Mouse (Mus musculus) hindbrain, embryonic 11.5 days (tissue): ENCODE measurements at regions not wholly inside any gene's neighbourhood (a gene's known extent, or its start where the extent isn't known, plus 50 kb on each side); places are given as distances from the start of the nearest gene placed in this dataset.
"Not testable (repeated sequence)": the region's sequence is repeated elsewhere in the genome, so short reads cannot be mapped to it uniquely, and the experiment has no call there.

Source experiments
- ATAC-seq: fragments of 200-750 bp; cut with Nextera tagmentation; 2 replicates; pipeline ENCODE4 v1.8.0; 2017; ENCODE audit warnings: mild to moderate bottlenecking, moderate TSS enrichment, moderate library complexity; ENCODE audit not compliant: low FRiP score
- DNase-seq: peaks from one replicate; pipeline ENCODE4 v3.0.0-alpha.2; 2015; ENCODE audit warnings: low spot score
- H3K27ac ChIP-seq: fragments of 300-500 bp; sonication (generic); 2 replicates; pipeline ENCODE4 v1.5.1; 2014; ENCODE audit warnings: mild to moderate bottlenecking, low read depth, low read length
- H3K27me3 ChIP-seq: fragments of 300-500 bp; sonication (generic); 2 replicates; pipeline ENCODE4 v1.6.1; 2014; ENCODE audit warnings: mild to moderate bottlenecking, low read length, moderate library complexity, mixed read lengths; ENCODE audit not compliant: control insufficient read depth, insufficient read depth
- H3K36me3 ChIP-seq: fragments of 300-500 bp; sonication (generic); 2 replicates; pipeline ENCODE4 v1.6.1; 2014; ENCODE audit warnings: mild to moderate bottlenecking, low read length, moderate library complexity, mixed read lengths; ENCODE audit not compliant: control insufficient read depth, insufficient read depth
- H3K4me1 ChIP-seq: fragments of 300-500 bp; sonication (generic); replicated peaks from 2 replicates; pipeline ENCODE4 v1.6.1; 2014; ENCODE audit warnings: low read length, mixed read lengths; ENCODE audit not compliant: control insufficient read depth, insufficient read depth
- H3K4me2 ChIP-seq: fragments of 300-500 bp; sonication (generic); replicated peaks from 2 replicates; pipeline ENCODE4 v1.6.1; 2014; ENCODE audit warnings: mild to moderate bottlenecking, low read depth, low read length
- H3K4me3 ChIP-seq: fragments of 300-500 bp; sonication (generic); 2 replicates; pipeline ENCODE4 v1.5.1; 2014; ENCODE audit warnings: low read depth, low read length
- H3K9ac ChIP-seq: fragments of 300-500 bp; sonication (generic); 2 replicates; pipeline ENCODE4 v1.6.1; 2014; ENCODE audit warnings: low read depth, low read length
- H3K9me3 ChIP-seq: fragments of 300-500 bp; sonication (generic); 2 replicates; pipeline ENCODE4 v1.6.1; 2016; ENCODE audit warnings: low read length; ENCODE audit not compliant: control insufficient read depth
- WGBS: fragments of 180-500 bp; shearing (Covaris S2); extraction: QIAGEN DNeasy Blood & Tissue Kit; methylation state at CpG from one replicate; pipeline ENCODE4 v1.1.7; 2014; 5-methylcytosine and 5-hydroxymethylcytosine counted together

DNA sequence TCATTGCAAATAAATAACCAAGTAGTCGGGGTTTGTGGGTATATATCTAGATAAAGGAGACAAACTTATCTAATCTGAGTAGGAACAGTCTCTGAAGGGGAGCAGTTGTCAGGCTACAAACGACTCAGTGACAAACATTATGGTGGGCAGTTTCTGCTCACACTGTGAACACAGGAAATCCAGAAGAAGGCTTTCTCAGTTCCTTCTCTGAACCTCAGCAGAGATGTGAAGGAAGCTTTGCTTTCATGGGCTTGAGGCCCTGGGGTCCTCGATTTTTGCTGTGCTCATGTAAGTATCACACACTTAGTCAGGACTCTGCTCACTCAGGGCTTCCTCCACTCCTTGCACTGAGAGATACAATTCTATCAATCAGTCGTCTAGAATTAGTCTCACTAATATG is 994.7 kb upstream of the Foxg1 start:
- ATAC-seq, result no peak

GRCm38 (mm10) chr12:48388192-48388812 is 994.2 kb upstream of the Foxg1 start:
- 85% methylated on average over 5 of the region's 5 CpGs for WGBS
- Histone ChIP-seq H3K4me1 (no peaks in the 10 kb centered on the region), H3K36me3 (no peaks in the 10 kb centered on the region), H3K4me3 (no peak overlapping the region), H3K4me2 (no peak overlapping the region), H3K9me3 (no peaks in the 10 kb centered on the region), H3K9ac (no peak overlapping the region), H3K27me3 (no peaks in the 10 kb centered on the region), H3K27ac (no peak overlapping the region)
- ATAC-seq (no peak), DNase-seq (no peak)

More for the DNA sequence above, 994.7 kb upstream of the Foxg1 start:
- WGBS, result 78% methylated on average over 4 of the region's 4 CpGs
- DNase-seq, result no peak
- Histone ChIP-seq H3K36me3 (no peaks in the 10 kb centered on the region), H3K4me2 (no peak overlapping the region), H3K4me1 (no peaks in the 10 kb centered on the region), H3K27me3 (no peaks in the 10 kb centered on the region), H3K27ac (no peak overlapping the region), H3K4me3 (no peak overlapping the region), H3K9ac (no peak overlapping the region), H3K9me3 (no peaks in the 10 kb centered on the region)

- WGBS, result 61% methylated on average over 4 of the region's 4 CpGs
- DNase-seq, result peak; percentile 3
These were observed 991.5 kb upstream of the Foxg1 start for GRCm38 (mm10) chr12:48391008-48391407.

GRCm38 (mm10) chr12:48439333-48440046 is 943.0 kb upstream of the Foxg1 start:
- Histone ChIP-seq H3K27ac (no peak overlapping the region), H3K9ac (no peak overlapping the region), H3K36me3 (no peaks in the 10 kb centered on the region), H3K4me1 (no peaks in the 10 kb centered on the region), H3K27me3 (no peaks in the 10 kb centered on the region), H3K4me2 (no peak overlapping the region), H3K4me3 (no peak overlapping the region), H3K9me3 (no peaks in the 10 kb centered on the region)
- no peak for ATAC-seq
- 89% methylated on average over 4 of the region's 4 CpGs for WGBS
- DNase-seq, result no peak

More at GRCm38 (mm10) chr12:48391008-48391407, 991.5 kb upstream of the Foxg1 start:
- no peak overlapping the region for H3K4me2 ChIP-seq
- no peaks in the 10 kb centered on the region for H3K36me3 ChIP-seq
- H3K27me3 ChIP-seq, result no peaks in the 10 kb centered on the region
- ATAC-seq, result no peak
- no peaks in the 10 kb centered on the region for H3K9me3 ChIP-seq
- H3K4me1 ChIP-seq, result no peaks in the 10 kb centered on the region
- no peak overlapping the region for H3K27ac ChIP-seq
- no peak overlapping the region for H3K9ac ChIP-seq
- no peak overlapping the region for H3K4me3 ChIP-seq

- H3K9me3 ChIP-seq, H3K4me3 ChIP-seq, H3K4me2 ChIP-seq, H3K9ac ChIP-seq, H3K27ac ChIP-seq, H3K27me3 ChIP-seq, H3K36me3 ChIP-seq, ATAC-seq, DNase-seq, H3K4me1 ChIP-seq: not testable (repeated sequence)
- 80% methylated on average over 3 of the region's 3 CpGs for WGBS
These were observed 933.7 kb upstream of the Foxg1 start for GRCm38 (mm10) chr12:48448719-48449118.

DNA sequence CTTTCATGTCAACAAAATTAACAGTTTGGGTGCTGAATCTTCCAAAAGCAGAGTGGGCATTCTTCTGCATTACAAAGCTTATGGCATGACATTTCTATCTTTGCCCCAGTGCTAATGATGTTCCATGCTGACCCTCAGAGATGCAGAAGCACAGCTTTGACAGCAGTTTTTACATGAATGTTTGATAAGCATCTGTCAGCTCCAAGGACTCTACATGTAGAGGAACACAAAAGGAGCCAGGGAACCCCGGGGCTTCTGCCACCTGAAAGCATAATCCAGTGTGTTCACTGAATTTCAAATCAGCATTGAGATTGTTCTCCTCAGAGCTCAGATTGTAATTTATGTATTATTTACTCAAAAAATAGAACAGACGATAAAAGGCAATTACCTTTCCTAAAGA is 920.1 kb upstream of the Foxg1 start:
- H3K9me3 ChIP-seq, result no peaks in the 10 kb centered on the region
- no peak overlapping the region for H3K27ac ChIP-seq
- WGBS, result 69% methylated on average over 2 of the region's 2 CpGs
- no peak overlapping the region for H3K4me3 ChIP-seq
- DNase-seq (no peak), ATAC-seq (no peak)
- H3K36me3 ChIP-seq, result no peaks in the 10 kb centered on the region
- no peaks in the 10 kb centered on the region for H3K4me1 ChIP-seq
- H3K27me3 ChIP-seq, result no peaks in the 10 kb centered on the region
- no peak overlapping the region for H3K4me2 ChIP-seq
- no peak overlapping the region for H3K9ac ChIP-seq

DNA sequence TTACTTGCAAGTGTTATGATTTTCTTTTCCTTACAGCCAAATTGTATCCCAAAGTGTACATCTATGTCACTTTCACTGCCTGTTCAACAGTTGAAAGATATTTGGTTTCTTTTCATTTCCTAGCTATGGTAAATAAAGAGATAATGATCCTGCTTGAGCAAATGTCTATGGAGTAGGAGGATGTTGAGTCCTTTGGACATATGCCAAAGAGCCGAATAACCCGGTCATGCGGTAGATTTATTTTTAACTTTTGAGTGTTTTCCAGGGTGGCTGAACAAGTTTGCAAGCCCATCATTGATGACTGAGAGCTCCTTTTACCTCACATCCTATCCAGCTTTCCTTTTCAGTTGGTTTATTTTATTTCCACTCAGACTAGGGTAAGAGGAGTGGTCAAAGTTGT is 881.7 kb upstream of the Foxg1 start:
- no peaks in the 10 kb centered on the region for H3K27me3 ChIP-seq
- no peak overlapping the region for H3K27ac ChIP-seq
- WGBS, result 89% methylated on average over 3 of the region's 3 CpGs
- no peaks in the 10 kb centered on the region for H3K9me3 ChIP-seq
- no peak overlapping the region for H3K4me2 ChIP-seq
- H3K36me3 ChIP-seq, result no peaks in the 10 kb centered on the region
- ATAC-seq (no peak), DNase-seq (no peak)
- no peak overlapping the region for H3K4me3 ChIP-seq
- no peaks in the 10 kb centered on the region for H3K4me1 ChIP-seq
- H3K9ac ChIP-seq, result no peak overlapping the region

GRCm38 (mm10) chr12:48511594-48511993 is 870.9 kb upstream of the Foxg1 start:
- WGBS, result 83% methylated on average over 3 of the region's 3 CpGs
- H3K9me3 ChIP-seq, result no peaks in the 10 kb centered on the region
- no peak overlapping the region for H3K9ac ChIP-seq
- no peak for ATAC-seq
- H3K4me2 ChIP-seq, result no peak overlapping the region
- no peak overlapping the region for H3K27ac ChIP-seq
- no peaks in the 10 kb centered on the region for H3K4me1 ChIP-seq
- no peaks in the 10 kb centered on the region for H3K27me3 ChIP-seq
- H3K36me3 ChIP-seq, result no peaks in the 10 kb centered on the region
- no peak for DNase-seq
- no peak overlapping the region for H3K4me3 ChIP-seq

GRCm38 (mm10) chr12:48512259-48512658 is 870.2 kb upstream of the Foxg1 start:
- Histone ChIP-seq H3K9ac (no peak overlapping the region), H3K27me3 (no peaks in the 10 kb centered on the region), H3K27ac (no peak overlapping the region), H3K4me2 (no peak overlapping the region), H3K36me3 (no peaks in the 10 kb centered on the region), H3K9me3 (no peaks in the 10 kb centered on the region), H3K4me3 (no peak overlapping the region), H3K4me1 (no peaks in the 10 kb centered on the region)
- 78% methylated on average over 3 of the region's 3 CpGs for WGBS
- DNase-seq (no peak), ATAC-seq (no peak)
